Mouse (Mus musculus): ENCODE results near the gene Cfap100.

Gene Cfap100

GRCm38 (mm10) chr6:90428380-90428974 is at the start of gene Cfap100:
TSS of gene Cfap100 (minus strand) at chr6:90428797.
- DNase-seq = peak; percentile 77

- DNase-seq = peak; percentile 58
These were observed 48.4 kb upstream of the Cfap100 start for GRCm38 (mm10) chr6:90476941-90477518.

GRCm38 (mm10) chr6:90475854-90476212 is 47.2 kb upstream of the Cfap100 start:
- DNase-seq = no peak

- no peak for DNase-seq
These were observed 46.7 kb upstream of the Cfap100 start for GRCm38 (mm10) chr6:90475176-90475853.

GRCm38 (mm10) chr6:90474361-90474750 is 45.8 kb upstream of the Cfap100 start:
- no peak for DNase-seq

- no peak for DNase-seq
These were observed 45.2 kb upstream of the Cfap100 start for GRCm38 (mm10) chr6:90473630-90474360.

- DNase-seq = no peak
These were observed 44.1 kb upstream of the Cfap100 start for GRCm38 (mm10) chr6:90472697-90473096.

- no peak for DNase-seq
These were observed 43.5 kb upstream of the Cfap100 start for GRCm38 (mm10) chr6:90472079-90472478.

- DNase-seq = peak; percentile 70
These were observed 42.4 kb upstream of the Cfap100 start for GRCm38 (mm10) chr6:90470947-90471541.

GRCm38 (mm10) chr6:90470255-90470654 is 41.7 kb upstream of the Cfap100 start:
- DNase-seq = no peak

- DNase-seq = no peak
These were observed 40.4 kb upstream of the Cfap100 start for GRCm38 (mm10) chr6:90469041-90469440.

- DNase-seq = no peak
These were observed 39.6 kb upstream of the Cfap100 start for GRCm38 (mm10) chr6:90468216-90468615.

GRCm38 (mm10) chr6:90466847-90467410 is 38.3 kb upstream of the Cfap100 start:
- DNase-seq = no peak

- DNase-seq = peak; percentile 77
These were observed 37.5 kb upstream of the Cfap100 start for GRCm38 (mm10) chr6:90466079-90466478.

GRCm38 (mm10) chr6:90465028-90465640 is 36.5 kb upstream of the Cfap100 start:
- DNase-seq = no peak

GRCm38 (mm10) chr6:90463890-90464421 is 35.4 kb upstream of the Cfap100 start:
- DNase-seq = no peak

- DNase-seq = peak; percentile 92
These were observed 34.7 kb upstream of the Cfap100 start for GRCm38 (mm10) chr6:90463228-90463862.

GRCm38 (mm10) chr6:90462841-90463227 is 34.2 kb upstream of the Cfap100 start:
- peak; percentile 28 for DNase-seq

GRCm38 (mm10) chr6:90462181-90462706 is 33.6 kb upstream of the Cfap100 start, which contains the start of gene Klf15:
TSS of gene Klf15 (plus strand) at chr6:90462576.
- DNase-seq = peak; percentile 83

- no peak for DNase-seq
These were observed 33.2 kb upstream of the Cfap100 start for GRCm38 (mm10) chr6:90461771-90462170.

GRCm38 (mm10) chr6:90461181-90461580 is 32.6 kb upstream of the Cfap100 start:
- DNase-seq = no peak

Data from lung, postnatal 14 days (tissue).